Mouse (Mus musculus) thymus, postnatal 10 days (tissue): ENCODE data around the gene Susd6.
"Not testable (repeated sequence)": the region's sequence is repeated elsewhere in the genome, so short reads cannot be mapped to it uniquely, and the experiment has no call there.

ENCODE experiments used
- DNase-seq, 2 experiments: peaks; one replicate each; pipeline ENCODE4 v3.0.0; 2021; ENCODE audit warnings: low spot score in 2 of 2

Gene Susd6

GRCm38 (mm10) chr12:80812510-80812820 is 22.2 kb downstream of the Susd6 start:
- no peak for DNase-seq

DNA sequence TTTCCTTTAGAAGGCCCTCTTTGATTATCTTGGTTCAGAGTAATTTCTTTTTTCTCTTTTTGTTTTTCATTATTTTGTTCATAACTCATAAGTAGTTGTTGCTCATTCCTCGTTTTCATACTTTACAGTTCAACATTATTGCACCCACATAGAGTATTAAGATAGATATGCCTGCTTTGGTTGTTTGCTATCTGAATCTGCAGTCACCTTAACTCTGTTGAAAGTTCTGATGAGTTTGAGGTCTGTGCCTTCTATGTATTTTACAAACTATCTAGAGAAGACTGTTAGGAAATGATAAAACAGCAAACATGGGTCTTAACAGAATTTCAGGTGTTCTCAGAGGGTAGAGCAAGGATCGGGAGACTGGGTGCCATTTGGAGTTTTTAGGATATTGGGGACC is 23.1 kb downstream of the Susd6 start:
- no peak for DNase-seq

DNA sequence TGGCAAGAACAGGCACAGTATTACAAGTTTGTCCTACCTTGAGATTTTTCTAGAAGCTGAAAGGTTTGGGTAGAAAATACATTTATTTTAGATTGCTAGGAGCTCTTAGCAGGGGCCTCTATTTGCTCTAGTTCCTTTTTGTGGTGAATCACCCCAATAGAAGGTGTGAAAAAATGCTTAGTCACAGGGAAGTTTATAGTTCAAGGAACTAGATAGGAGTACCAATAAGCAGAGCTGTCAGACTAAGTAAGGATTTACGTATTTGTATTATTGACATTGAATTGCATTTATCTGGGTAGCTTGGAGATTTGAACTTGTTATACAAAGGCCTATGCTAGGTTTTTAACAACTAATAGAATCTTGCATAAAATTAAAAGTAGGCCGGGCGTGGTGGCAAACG is 23.6 kb downstream of the Susd6 start:
- DNase-seq, result no peak

- no peak for DNase-seq
These were observed 24.2 kb downstream of the Susd6 start for GRCm38 (mm10) chr12:80814529-80814928.

GRCm38 (mm10) chr12:80815298-80815697 is 25.0 kb downstream of the Susd6 start:
- no peak for DNase-seq

- no peak for DNase-seq
These were observed 25.6 kb downstream of the Susd6 start for GRCm38 (mm10) chr12:80815893-80816292.

DNA sequence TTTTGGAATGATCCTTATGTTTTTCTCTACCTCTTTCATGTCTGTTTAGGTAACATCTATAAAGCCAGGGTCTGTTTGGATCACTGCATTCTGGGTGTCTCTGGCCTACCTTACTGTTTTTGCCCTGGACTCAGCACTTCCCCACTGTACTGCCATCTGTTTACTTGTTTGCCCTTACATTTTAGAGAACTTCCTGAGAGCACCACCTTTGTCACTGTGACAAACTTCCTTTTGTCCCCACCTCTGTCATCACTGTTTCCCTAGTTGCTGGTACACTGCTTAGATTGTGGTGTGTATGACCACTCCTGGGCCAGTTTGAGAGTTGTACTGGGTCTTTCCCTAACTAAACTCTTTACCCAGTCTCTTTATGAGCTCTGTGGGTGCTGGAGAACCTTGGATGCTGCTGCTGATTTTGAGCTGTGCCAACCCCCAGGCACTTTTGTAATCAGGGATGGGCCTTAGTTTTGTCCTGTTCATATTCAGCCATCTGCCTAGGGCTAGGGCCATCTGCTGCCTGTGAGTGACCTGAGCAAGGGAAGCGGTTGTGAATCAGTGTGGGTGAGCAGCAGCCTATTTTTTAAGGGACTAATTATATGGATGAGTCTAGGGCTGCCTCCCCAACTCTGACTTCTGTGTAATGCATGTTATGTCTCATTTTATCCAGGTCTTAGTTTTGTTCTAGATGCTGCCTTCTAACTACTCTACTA is 26.2 kb downstream of the Susd6 start:
- DNase-seq, result no peak

DNA sequence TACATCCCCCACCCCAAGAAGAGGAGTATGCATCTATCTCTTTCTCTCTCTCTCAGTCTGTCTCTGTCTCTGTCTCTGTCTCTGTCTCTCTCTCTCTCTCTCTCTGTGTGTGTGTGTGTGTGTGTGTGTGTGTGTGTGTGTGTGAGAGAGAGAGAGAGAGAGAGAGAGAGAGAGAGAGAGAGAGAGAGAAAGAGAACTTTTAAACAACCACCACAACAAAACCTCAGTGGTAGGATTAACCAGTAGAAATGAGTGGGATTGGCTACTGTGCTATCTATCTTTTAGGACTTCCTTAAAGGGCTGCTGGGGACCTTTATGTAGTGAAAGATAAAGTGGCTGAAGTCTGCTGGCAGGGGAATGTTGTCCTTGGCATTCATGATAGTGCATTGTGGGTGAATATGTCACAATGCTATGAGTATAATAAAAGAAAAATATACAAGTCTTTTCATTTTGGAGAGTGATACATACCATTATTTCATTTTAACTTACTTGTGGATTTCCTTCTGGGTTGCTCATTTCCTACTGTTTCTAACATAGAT is 27.5 kb downstream of the Susd6 start:
- no peak for DNase-seq

- DNase-seq, result not testable (repeated sequence)
These were observed 28.7 kb downstream of the Susd6 start for GRCm38 (mm10) chr12:80819020-80819419.

DNA sequence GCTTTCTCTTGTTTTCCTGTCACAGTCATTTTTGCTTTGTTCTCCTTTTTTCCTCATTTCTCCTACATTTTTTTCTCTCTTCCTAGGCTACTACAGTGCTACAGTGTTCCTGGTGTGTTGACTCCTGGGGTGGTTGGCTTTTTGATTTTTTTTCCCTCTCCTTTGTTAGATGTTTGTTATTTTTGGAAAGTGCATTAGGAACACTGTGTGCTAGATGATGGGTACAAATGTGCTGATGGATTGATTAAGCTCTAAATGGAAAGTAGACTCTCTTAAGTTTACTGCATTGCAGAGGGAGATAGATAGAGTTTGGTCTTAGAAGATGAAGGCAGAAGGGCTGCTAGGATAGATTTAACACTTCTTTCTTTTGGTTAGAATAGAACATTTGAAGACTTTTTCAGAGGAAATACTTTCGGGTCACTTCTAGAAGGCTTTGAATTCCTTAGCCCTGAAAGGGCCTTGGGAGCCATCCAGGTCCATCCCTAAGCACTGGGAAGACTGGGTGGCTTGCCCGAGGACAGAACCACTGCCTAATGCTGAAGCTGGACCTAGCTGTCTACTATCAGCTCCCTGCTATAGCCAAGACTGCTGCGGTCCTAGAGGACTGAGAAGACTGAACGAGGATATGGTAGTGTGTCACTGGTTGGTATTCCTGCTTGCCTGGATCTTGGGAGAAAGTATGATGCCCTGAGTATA is 31.1 kb downstream of the Susd6 start:
- DNase-seq, result no peak

DNA sequence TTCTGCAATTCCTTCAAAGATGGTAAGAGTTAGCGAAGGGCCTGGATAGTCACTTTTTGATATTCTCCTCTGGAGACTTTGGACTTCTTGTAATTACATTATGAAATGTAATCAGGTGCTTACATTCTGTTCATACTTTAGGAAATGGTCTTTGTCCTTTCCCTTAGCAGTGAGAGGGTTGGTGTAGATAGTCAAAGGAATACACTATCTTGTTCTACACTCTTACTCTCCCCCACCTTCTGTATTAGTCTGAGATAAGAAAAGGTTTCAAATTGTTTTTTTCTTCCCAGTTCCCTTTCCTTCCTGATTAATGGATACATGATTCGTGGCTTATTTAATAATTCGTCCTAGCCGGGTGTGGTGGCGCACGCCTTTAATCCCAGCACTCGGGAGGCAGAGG is 32.2 kb downstream of the Susd6 start:
- no peak for DNase-seq

DNA sequence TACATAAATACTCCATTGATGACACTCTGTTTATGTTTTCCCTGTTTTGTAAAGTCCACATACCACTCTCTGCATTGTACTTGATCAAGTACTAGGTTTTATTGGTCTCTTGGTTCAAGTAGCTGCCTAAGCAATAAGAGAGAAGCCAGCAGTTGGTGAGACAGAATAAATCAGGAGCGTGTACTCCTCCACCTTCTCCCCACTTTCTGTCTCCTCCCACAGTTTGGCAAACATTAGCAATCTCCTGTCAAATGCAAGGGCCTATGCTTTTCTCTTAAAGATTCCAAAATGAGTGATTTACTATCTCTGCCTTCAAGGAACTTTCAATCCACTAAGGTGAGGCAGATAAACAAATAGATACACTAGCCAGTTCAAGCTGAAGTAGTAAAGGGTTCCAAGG is 33.9 kb downstream of the Susd6 start:
- DNase-seq, result no peak

- no peak for DNase-seq
These were observed 36.1 kb downstream of the Susd6 start for GRCm38 (mm10) chr12:80826423-80826822.

GRCm38 (mm10) chr12:80827464-80828015 is 37.2 kb downstream of the Susd6 start:
- DNase-seq, result no peak

DNA sequence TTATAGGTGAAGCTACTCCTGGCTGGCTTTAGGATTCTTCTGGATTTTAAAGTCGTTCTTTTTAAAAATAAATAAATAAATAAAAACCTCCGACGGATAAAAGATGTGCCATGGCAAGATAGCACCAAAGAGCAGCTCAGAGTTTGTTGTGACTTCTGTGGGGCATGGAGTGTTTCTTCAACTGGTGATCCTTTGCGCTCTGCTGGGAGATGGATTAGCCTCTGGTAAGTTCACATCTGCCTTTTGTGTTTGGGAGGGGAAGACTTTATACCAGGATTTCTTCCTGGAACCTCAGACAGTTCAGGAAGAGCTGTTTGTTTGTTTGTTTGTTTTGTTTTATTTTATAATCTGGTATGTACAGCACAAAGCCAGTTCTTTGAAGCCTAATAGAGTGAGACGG is 37.7 kb downstream of the Susd6 start:
- DNase-seq, result no peak

DNA sequence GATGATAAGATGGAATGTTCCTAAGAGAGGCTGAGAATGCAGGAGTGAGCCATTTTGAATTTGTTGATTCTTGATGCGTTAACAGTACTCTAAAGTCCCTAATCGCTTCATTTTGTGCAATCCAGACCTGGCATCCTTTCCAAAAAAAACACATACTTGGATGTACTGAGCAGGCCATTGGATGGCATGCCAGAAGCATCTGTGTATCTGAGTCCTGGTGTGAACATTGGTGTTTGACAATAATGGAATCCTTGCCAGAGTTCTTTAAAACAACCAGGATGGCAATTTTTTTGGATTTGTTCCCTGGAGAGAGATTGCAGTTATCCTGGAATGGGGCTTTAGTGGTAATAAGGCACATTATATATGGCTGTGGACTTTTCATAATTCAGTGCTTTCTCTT is 38.6 kb downstream of the Susd6 start:
- DNase-seq, result no peak

- no peak for DNase-seq
These were observed 39.9 kb downstream of the Susd6 start for GRCm38 (mm10) chr12:80830211-80830610.

- DNase-seq, result no peak
These were observed 40.5 kb downstream of the Susd6 start for GRCm38 (mm10) chr12:80830820-80831219.

DNA sequence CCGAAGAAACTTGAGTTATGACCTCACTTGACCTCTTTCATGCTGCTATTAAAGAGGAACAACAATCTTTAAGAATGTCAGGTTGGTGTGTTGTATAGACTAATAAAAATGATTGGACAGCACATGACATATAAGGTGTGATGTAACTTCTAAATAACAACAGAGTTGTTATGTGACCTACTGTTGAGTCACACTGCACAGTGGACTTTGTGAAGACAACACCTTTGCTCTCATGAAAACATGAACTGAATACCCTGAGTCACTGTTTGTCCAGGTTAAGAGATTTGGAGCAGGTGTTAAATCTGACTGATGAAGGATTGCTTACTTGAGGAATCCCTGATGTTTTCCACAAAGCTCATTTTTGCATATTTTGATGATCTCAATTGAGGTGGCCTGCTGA is 42.0 kb downstream of the Susd6 start:
- no peak for DNase-seq

DNA sequence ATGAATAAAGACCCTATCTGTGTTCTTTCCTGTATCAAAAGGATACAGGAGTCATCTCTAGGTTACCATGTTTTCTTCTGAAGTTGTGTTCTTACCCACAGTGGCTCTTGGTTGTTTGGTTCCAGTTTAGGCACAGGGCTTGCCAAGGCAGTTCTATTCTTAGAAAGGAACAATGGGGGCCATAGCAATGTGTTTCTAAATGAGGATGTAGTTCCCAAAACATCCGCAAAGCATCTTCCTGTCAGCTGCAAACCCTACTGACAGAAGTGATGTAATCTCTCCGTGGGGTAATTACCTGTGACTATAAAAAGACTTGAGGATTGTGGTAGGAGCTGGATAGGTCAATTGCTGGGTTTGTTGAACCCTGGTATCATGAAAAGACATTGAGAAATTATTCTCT is 43.2 kb downstream of the Susd6 start:
- no peak for DNase-seq

DNA sequence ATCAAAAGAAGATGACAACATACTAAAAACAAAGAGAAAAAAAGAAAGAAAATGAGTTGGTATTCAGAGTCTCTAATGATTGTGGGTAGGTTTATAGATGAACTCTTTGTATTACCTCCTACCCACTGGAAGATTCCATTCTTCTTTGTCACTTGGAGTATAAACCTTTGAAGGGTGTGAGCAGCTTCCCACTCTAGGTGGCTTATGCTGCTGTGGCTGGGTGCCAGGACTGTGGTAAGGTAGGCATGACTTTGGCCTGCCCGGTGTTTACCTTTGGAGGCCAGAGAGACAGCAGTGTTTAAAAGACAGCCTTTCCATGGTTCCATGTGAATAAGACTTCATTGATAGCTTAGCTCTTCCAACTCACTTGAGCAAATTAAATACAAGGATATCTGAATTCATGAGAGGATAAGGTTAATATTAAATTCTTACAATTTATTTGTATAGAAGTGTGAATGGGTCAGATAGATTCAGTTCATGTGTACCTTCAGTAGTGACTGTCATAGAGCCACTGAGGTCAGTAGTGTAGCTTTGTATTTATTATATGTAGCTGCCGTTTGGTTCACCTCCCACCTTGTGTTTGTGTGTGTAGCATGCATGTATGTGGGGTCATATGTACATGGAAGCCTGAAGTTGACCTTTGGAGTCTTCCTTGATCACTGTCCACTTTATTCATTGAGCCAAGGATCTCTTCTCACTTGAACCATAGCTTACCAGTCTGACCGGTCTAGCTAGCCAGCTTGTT is 44.0 kb downstream of the Susd6 start:
- DNase-seq, result no peak

GRCm38 (mm10) chr12:80834901-80835570 is 44.7 kb downstream of the Susd6 start:
- DNase-seq, result no peak
